Mouse (Mus musculus) limb, embryonic 11.5 days (tissue): Measurements from ENCODE around the gene Ilf2. TPM values are rescaled to one million over a fixed set of nuclear protein-coding genes. Genes with fewer than 3 reads are reported as not detected.
A peak's percentile ranks its signal among the peaks of the same experiment; 100 is the strongest.

Source experiments
- ATAC-seq: fragments of 200-750 bp; cut with Nextera tagmentation; 2 replicates; pipeline ENCODE4 v1.8.0; 2017; ENCODE audit warnings: low read depth; ENCODE audit not compliant: insufficient number of reproducible peaks, low FRiP score, low TSS enrichment
- DNase-seq: peaks from one replicate; pipeline ENCODE4 v3.0.0-alpha.2; 2015; ENCODE audit warnings: low spot score
- H3K27ac ChIP-seq: fragments of 300-500 bp; sonication (generic); replicated peaks from 2 replicates; pipeline ENCODE4 v1.5.1; 2014; ENCODE audit warnings: low read depth, mild to moderate bottlenecking, low read length
- H3K27me3 ChIP-seq: fragments of 300-500 bp; sonication (generic); 2 replicates; pipeline ENCODE4 v1.6.1; 2014; ENCODE audit warnings: mild to moderate bottlenecking, low read length, mixed read lengths; ENCODE audit not compliant: control insufficient read depth, insufficient read depth
- H3K36me3 ChIP-seq: fragments of 300-500 bp; sonication (generic); 2 replicates; pipeline ENCODE4 v1.6.1; 2014; ENCODE audit warnings: mild to moderate bottlenecking, low read length, moderate library complexity, mixed read lengths; ENCODE audit not compliant: control insufficient read depth, insufficient read depth
- H3K4me1 ChIP-seq: fragments of 300-500 bp; sonication (generic); 2 replicates; pipeline ENCODE4 v1.6.1; 2014; ENCODE audit warnings: low read length, mixed read lengths; ENCODE audit not compliant: control insufficient read depth, insufficient read depth
- H3K4me2 ChIP-seq: fragments of 300-500 bp; sonication (generic); 2 replicates; pipeline ENCODE4 v1.6.1; 2014; ENCODE audit warnings: low read depth, mild to moderate bottlenecking, moderate library complexity; ENCODE audit not compliant: severe bottlenecking
- H3K4me3 ChIP-seq: fragments of 300-500 bp; sonication (generic); 2 replicates; pipeline ENCODE4 v1.5.1; 2014; ENCODE audit warnings: low read depth, low read length
- H3K9ac ChIP-seq: fragments of 300-500 bp; sonication (generic); 2 replicates; pipeline ENCODE4 v1.6.1; 2014; ENCODE audit warnings: mild to moderate bottlenecking, low read length
- H3K9me3 ChIP-seq: fragments of 300-500 bp; sonication (generic); 2 replicates; pipeline ENCODE4 v1.6.1; 2016; ENCODE audit warnings: low read length; ENCODE audit not compliant: control insufficient read depth
- WGBS: fragments of 180-500 bp; shearing (Covaris S2); extraction: QIAGEN DNeasy Blood & Tissue Kit; methylation state at CpG from one replicate; pipeline ENCODE4 v1.1.7; 2014; 5-methylcytosine and 5-hydroxymethylcytosine counted together
- polyA plus RNA-seq: library from polyadenylated mRNA; unstranded; fragments of >200 nt; fragmentation: Nextera tagmentation; extraction: Ambion mirVana; gene quantifications from 2 replicates; pipeline ENCODE4 v1.2.1, GENCODE M21; 2014

Gene Ilf2
- 377 and 385 TPM in 2 replicates for polyA plus RNA-seq

- Histone ChIP-seq H3K9me3 (no peaks in the 10 kb centered on the region), H3K4me1 (no peaks in the 10 kb centered on the region), H3K27me3 (no peaks in the 10 kb centered on the region), H3K27ac (peak within 1 kb of the TSS; percentile 73; the same call in 1 of the 2 replicates), H3K36me3 (peaks cover 17% of the 10 kb centered on the region), H3K4me2 (peak within 1 kb of the TSS; percentile 52), H3K4me3 (peak within 1 kb of the TSS; percentile 67), H3K9ac (peak within 1 kb of the TSS; percentile 94)
- WGBS = under 1% methylated on average over 45 of the region's 45 CpGs
- ATAC-seq (peak; percentile 99), DNase-seq (peak; percentile 97)
Observed at GRCm38 (mm10) chr3:90475831-90476611, at the start of gene Ilf2. Ilf2 (plus strand) TSS chr3:90476126.

GRCm38 (mm10) chr3:90427574-90427973 is 48.4 kb upstream of the Ilf2 start:
- DNase-seq (no peak), ATAC-seq (no peak)
- H3K4me2 ChIP-seq = no peak overlapping the region
- H3K27ac ChIP-seq = no peak overlapping the region
- 93% methylated on average over 1 of the region's 1 CpGs for WGBS
- H3K4me1 ChIP-seq = peaks cover 5% of the 10 kb centered on the region; the same call in 1 of the 2 replicates
- no peaks in the 10 kb centered on the region for H3K9me3 ChIP-seq
- no peak overlapping the region for H3K4me3 ChIP-seq
- no peaks in the 10 kb centered on the region for H3K27me3 ChIP-seq
- peaks cover under 1% of the 10 kb centered on the region; the same call in 1 of the 2 replicates for H3K36me3 ChIP-seq
- no peak overlapping the region for H3K9ac ChIP-seq

GRCm38 (mm10) chr3:90428186-90428585 is 47.7 kb upstream of the Ilf2 start:
- ATAC-seq = no peak
- H3K36me3 ChIP-seq = no peaks in the 10 kb centered on the region
- WGBS = 88% methylated on average over 6 of the region's 6 CpGs

GRCm38 (mm10) chr3:90429576-90429975 is 46.4 kb upstream of the Ilf2 start:
- DNase-seq = no peak
- Histone ChIP-seq H3K9ac (no peak overlapping the region), H3K27me3 (no peaks in the 10 kb centered on the region), H3K4me3 (no peak overlapping the region), H3K4me2 (no peak overlapping the region), H3K9me3 (no peaks in the 10 kb centered on the region), H3K4me1 (peaks cover 7% of the 10 kb centered on the region), H3K36me3 (no peaks in the 10 kb centered on the region), H3K27ac (no peak overlapping the region)
- no peak for ATAC-seq
- 91% methylated on average over 3 of the region's 3 CpGs for WGBS

More at GRCm38 (mm10) chr3:90428186-90428585, 47.7 kb upstream of the Ilf2 start:
- Histone ChIP-seq H3K4me2 (no peak overlapping the region), H3K4me3 (no peak overlapping the region), H3K27ac (no peak overlapping the region), H3K9me3 (no peaks in the 10 kb centered on the region), H3K9ac (no peak overlapping the region; the same call in 1 of the 2 replicates), H3K27me3 (no peaks in the 10 kb centered on the region), H3K4me1 (peaks cover 5% of the 10 kb centered on the region; the same call in 1 of the 2 replicates)
- no peak for DNase-seq

- peak overlapping the region; percentile 92 for H3K9ac ChIP-seq
- peaks cover 7% of the 10 kb centered on the region for H3K4me1 ChIP-seq
- no peaks in the 10 kb centered on the region for H3K9me3 ChIP-seq
- DNase-seq = no peak
- peak overlapping the region; percentile 79 for H3K4me2 ChIP-seq
- H3K36me3 ChIP-seq = no peaks in the 10 kb centered on the region
- ATAC-seq = no peak
- H3K4me3 ChIP-seq = peak overlapping the region; percentile 86
- no peak overlapping the region for H3K27ac ChIP-seq
- WGBS = 23% methylated on average over 2 of the region's 2 CpGs
- no peaks in the 10 kb centered on the region for H3K27me3 ChIP-seq
Observed at GRCm38 (mm10) chr3:90432348-90432747, 43.6 kb upstream of the Ilf2 start.

- ATAC-seq = peak; percentile 23; the same call in 1 of the 2 replicates
- peak overlapping the region; percentile 92 for H3K9ac ChIP-seq
- no peaks in the 10 kb centered on the region for H3K27me3 ChIP-seq
- peak overlapping the region; percentile 95 for H3K27ac ChIP-seq
- WGBS = 0% methylated on average over 11 of the region's 12 CpGs
- no peaks in the 10 kb centered on the region for H3K9me3 ChIP-seq
- H3K4me1 ChIP-seq = peaks cover 7% of the 10 kb centered on the region
- H3K4me3 ChIP-seq = peak overlapping the region; percentile 86
- H3K36me3 ChIP-seq = no peaks in the 10 kb centered on the region
- H3K4me2 ChIP-seq = peak overlapping the region; percentile 79
- no peak for DNase-seq
Observed at GRCm38 (mm10) chr3:90432811-90433219, 43.1 kb upstream of the Ilf2 start.

GRCm38 (mm10) chr3:90433381-90434020 is 42.4 kb upstream of the Ilf2 start, which contains the start of gene Ints3:
Ints3 (minus strand) TSS chr3:90433622.
- peaks cover 7% of the 10 kb centered on the region for H3K4me1 ChIP-seq
- no peaks in the 10 kb centered on the region for H3K9me3 ChIP-seq
- no peaks in the 10 kb centered on the region for H3K27me3 ChIP-seq
- ATAC-seq (peak; percentile 100), DNase-seq (peak; percentile 99)
- peak within 1 kb of the TSS; percentile 95 for H3K27ac ChIP-seq
- 1% methylated on average over 52 of the region's 52 CpGs for WGBS
- H3K36me3 ChIP-seq = no peaks in the 10 kb centered on the region
- H3K4me2 ChIP-seq = peak within 1 kb of the TSS; percentile 79
- H3K9ac ChIP-seq = peak within 1 kb of the TSS; percentile 92
- peak within 1 kb of the TSS; percentile 86 for H3K4me3 ChIP-seq

GRCm38 (mm10) chr3:90434073-90434730 is 41.7 kb upstream of the Ilf2 start:
- peak overlapping the region; percentile 59; the same call in 1 of the 2 replicates for H3K9ac ChIP-seq
- no peak for DNase-seq

More at GRCm38 (mm10) chr3:90434073-90434730, 41.7 kb upstream of the Ilf2 start:
- Histone ChIP-seq H3K27me3 (no peaks in the 10 kb centered on the region), H3K27ac (no peak overlapping the region; the same call in 1 of the 2 replicates), H3K9me3 (no peaks in the 10 kb centered on the region), H3K36me3 (no peaks in the 10 kb centered on the region), H3K4me2 (peak overlapping the region; percentile 79), H3K4me1 (peaks cover 7% of the 10 kb centered on the region), H3K4me3 (peak overlapping the region; percentile 86)
- 61% methylated on average over 11 of the region's 11 CpGs for WGBS
- no peak for ATAC-seq
